Mouse (Mus musculus) monocyte, adult 5-6 weeks (primary cell): ENCODE measurements at regions not wholly inside any gene's neighbourhood (a gene's known extent, or its start where the extent isn't known, plus 50 kb on each side); places are given as distances from the start of the nearest gene placed in this dataset.

Experiments used
- ATAC-seq: fragments of 153-309, 156-312 bp; replicated peaks from 2 replicates; pipeline ENCODE4 v1.8.0; 2017; ENCODE audit warnings: mild to moderate bottlenecking; ENCODE audit not compliant: low TSS enrichment, insufficient number of reproducible peaks, severe bottlenecking, poor library complexity, low FRiP score

- no peak for ATAC-seq
Measured at GRCm38 (mm10) chrX:106985684-106986083, 65.3 kb downstream of the Lpar4 start.

- no peak for ATAC-seq
Measured at GRCm38 (mm10) chrX:106986794-106987193, 66.4 kb downstream of the Lpar4 start.

- ATAC-seq, result no peak
Measured at GRCm38 (mm10) chrX:106987779-106988178, 67.4 kb downstream of the Lpar4 start.

- peak; percentile 96 for ATAC-seq
Measured at GRCm38 (mm10) chrX:107004496-107004895, 83.8 kb upstream of the P2ry10 start.

- ATAC-seq, result no peak
Measured at GRCm38 (mm10) chrX:107008968-107009367, 79.3 kb upstream of the P2ry10 start.

GRCm38 (mm10) chrX:107012615-107013014 is 75.7 kb upstream of the P2ry10 start:
- peak; percentile 98 for ATAC-seq

GRCm38 (mm10) chrX:107015335-107015734 is 73.0 kb upstream of the P2ry10 start:
- ATAC-seq, result no peak

GRCm38 (mm10) chrX:107031726-107032125 is 56.6 kb upstream of the P2ry10 start:
- ATAC-seq, result no peak

- no peak for ATAC-seq
Measured at GRCm38 (mm10) chrX:107038041-107038440, 50.3 kb upstream of the P2ry10 start.
